Comparison of ENCODE assay signal across 17 mouse cellular contexts in genomic region chr11:74827791-74828403, GRCm38 (mm10). TPM values are rescaled to one million over a fixed set of nuclear protein-coding genes. Genes with fewer than 3 reads are reported as not detected.
A peak's percentile ranks its signal among the peaks of the same experiment; 100 is the strongest.
DNase-seq lines count a peak whose midpoint lies in the region; ATAC-seq and TF ChIP-seq lines count a peak whose summit lies in the region.
"Had no signal": no experiment of that assay in that cellular context is flagged by ENCODE, and none has a peak within 500 bp of the region (broad histone marks: within the 10 kb centered on the region; RNA-seq: fewer than 3 reads in every experiment).

No protein-coding gene starts in this region.

- H3K27ac ChIP-seq in stomach, postnatal 0 days (replicated peaks) = 0 out of 2 replicates have a peak overlapping the region, but pooled peaks have one; percentile 0
- H3K27ac ChIP-seq in forebrain, embryonic 13.5 days = no peak overlapping the region
- H3K27ac ChIP-seq: heart, embryonic 15.5 days; hindbrain, embryonic 13.5 days had no signal

- TF ChIP-seq EP300 in stomach, postnatal 0 days (optimal IDR thresholded peaks at IDR 0.05) = no peak

- no peak for TF ChIP-seq CTCF in lung, adult 2 months (IDR thresholded peaks at IDR 0.05; ENCODE audit: insufficient read depth, low read length)
- TF ChIP-seq CTCF in stomach, postnatal 0 days (IDR thresholded peaks at IDR 0.05; ENCODE audit: low read depth) = no peak

- no peak overlapping the region for H3K4me3 ChIP-seq in lung, adult 2 months (replicated peaks; ENCODE audit: extremely low read depth, low read depth, low read length)
- no peak overlapping the region for H3K4me3 ChIP-seq in stomach, postnatal 0 days (ENCODE audit: low read depth, low read length)
- no peak overlapping the region for H3K4me3 ChIP-seq in forebrain, embryonic 13.5 days
- H3K4me3 ChIP-seq: heart, embryonic 15.5 days; hindbrain, embryonic 13.5 days; myocyte had no signal

- DNase-seq in adrenal gland, adult (ENCODE audit: inconsistent age in 2 of 2, low spot score in 1 of 2) = peak; percentile 15 to 54
- no peak for DNase-seq in adrenal gland, postnatal 25 days
- peak; percentile 29 for DNase-seq in kidney, adult 18-20 months
- DNase-seq in kidney, postnatal 36 days = no peak
- peak; percentile 41 for DNase-seq in lung, postnatal 10 days
- DNase-seq in lung, adult 2 months = no peak
- peak; percentile 28 for DNase-seq in stomach, postnatal 0 days (ENCODE audit: low spot score)
- DNase-seq: adrenal gland, postnatal 36 days; cerebellum, adult 8-10 months; gastrocnemius, postnatal 36 days; kidney, adult 11 months; lung, adult 18-20 months had no signal

- no peak for TF ChIP-seq POLR2A in lung, adult 2 months (IDR thresholded peaks at IDR 0.05; ENCODE audit: borderline replicate concordance, extremely low read depth, low read depth, low read length)

- H3K36me3 ChIP-seq in stomach, postnatal 0 days (ENCODE audit: control insufficient read depth, insufficient read depth, low read length) = no peaks in the 10 kb centered on the region
- H3K36me3 ChIP-seq in forebrain, embryonic 13.5 days (ENCODE audit: poor library complexity, severe bottlenecking) = no peaks in the 10 kb centered on the region; the same call in 1 of the 2 replicates
- H3K36me3 ChIP-seq: heart, embryonic 15.5 days; hindbrain, embryonic 13.5 days had no signal

- peaks cover 19% of the 10 kb centered on the region for H3K4me1 ChIP-seq in lung, adult 2 months (ENCODE audit: control insufficient read depth, insufficient read depth, low read length)
- 0 out of 2 replicates have a peak, but pooled peaks cover under 1% of the 10 kb centered on the region for H3K4me1 ChIP-seq in stomach, postnatal 0 days (replicated peaks; ENCODE audit: control insufficient read depth, insufficient read depth)
- H3K4me1 ChIP-seq in forebrain, embryonic 13.5 days = peaks cover 20% of the 10 kb centered on the region

- no peak overlapping the region for H3K9ac ChIP-seq in stomach, postnatal 0 days (ENCODE audit: low read length)
- H3K9ac ChIP-seq in forebrain, embryonic 13.5 days = no peak overlapping the region
- H3K9ac ChIP-seq: heart, embryonic 15.5 days; hindbrain, embryonic 13.5 days had no signal

- 50% methylated on average over 7 of the region's 7 CpGs for WGBS in lung, adult 2 months
- 69% methylated on average over 7 of the region's 7 CpGs for WGBS in stomach, postnatal 0 days
- WGBS in forebrain, embryonic 13.5 days = 81% methylated on average over 7 of the region's 7 CpGs

- no peaks in the 10 kb centered on the region for H3K9me3 ChIP-seq in stomach, postnatal 0 days (ENCODE audit: control insufficient read depth, low read length)
- no peaks in the 10 kb centered on the region for H3K9me3 ChIP-seq in forebrain, embryonic 13.5 days (replicated peaks)
- H3K9me3 ChIP-seq: heart, embryonic 15.5 days; hindbrain, embryonic 13.5 days had no signal

- no peak for ATAC-seq in stomach, postnatal 0 days (ENCODE audit: low FRiP score, low TSS enrichment)
- no peak for ATAC-seq in forebrain, embryonic 13.5 days

- no peak overlapping the region for H3K4me2 ChIP-seq in stomach, postnatal 0 days (replicated peaks; ENCODE audit: low read depth)
- no peak overlapping the region for H3K4me2 ChIP-seq in forebrain, embryonic 13.5 days
- H3K4me2 ChIP-seq: heart, embryonic 15.5 days; midbrain, embryonic 11.5 days had no signal

- no peaks in the 10 kb centered on the region for H3K27me3 ChIP-seq in stomach, postnatal 0 days (ENCODE audit: control insufficient read depth, insufficient read depth, low read length)
- H3K27me3 ChIP-seq in forebrain, embryonic 13.5 days = no peaks in the 10 kb centered on the region; the same call in 1 of the 2 replicates
- H3K27me3 ChIP-seq: heart, embryonic 15.5 days; hindbrain, embryonic 13.5 days had no signal

RNA-seq across cellular contexts. Expression of gene Mnt, which starts 2.8 kb away (rescaled TPM):
- 35.5 and 37.7 TPM in 2 replicates for total RNA-seq in adrenal gland, postnatal 25 days (2021)
- 21.3 and 22.2 TPM in 2 replicates for polyA plus RNA-seq in lung, adult 2 months (2012; rRNA removed)
- polyA plus RNA-seq in stomach, postnatal 0 days (2015; fragmentation: Nextera tagmentation; extraction: Ambion mirVana) = 2.5 and 2.6 TPM in 2 replicates
- polyA plus RNA-seq in forebrain, embryonic 13.5 days (2015; fragmentation: Nextera tagmentation; extraction: Ambion mirVana) = 6.8 and 8.1 TPM in 2 replicates

RNA-seq across cellular contexts. Expression of gene Mettl16, which starts 57.3 kb away (rescaled TPM):
- total RNA-seq in adrenal gland, postnatal 25 days (2021) = 34.2 and 35.9 TPM in 2 replicates
- 2.5 and 2.6 TPM in 2 replicates for polyA plus RNA-seq in lung, adult 2 months (2012; rRNA removed)
- polyA plus RNA-seq in stomach, postnatal 0 days (2015; fragmentation: Nextera tagmentation; extraction: Ambion mirVana) = 13.4 and 13.9 TPM in 2 replicates
- polyA plus RNA-seq in forebrain, embryonic 13.5 days (2015; fragmentation: Nextera tagmentation; extraction: Ambion mirVana) = 54.2 and 57.5 TPM in 2 replicates

Comparison
In these comparisons a context has a peak if more than half of its experiments do, and no peak if none do; other contexts are left out.
1. DNase-seq: peak in adrenal gland, adult (2 of 2), kidney, adult 18-20 months (single experiment), lung, postnatal 10 days (single experiment) and stomach, postnatal 0 days (single experiment); none in adrenal gland, postnatal 25 days (single experiment), kidney, postnatal 36 days (0 of 2) and lung, adult 2 months (single experiment).